Mouse (Mus musculus): Measurements from ENCODE around the gene Ston2.

Gene Ston2

GRCm38 (mm10) chr12:91787959-91788437 is at the start of gene Ston2:
TSS of gene Ston2 (minus strand) at chr12:91788387.
- DNase-seq (ENCODE audit: low spot score) = no peak

GRCm38 (mm10) chr12:91837401-91838065 is 49.3 kb upstream of the Ston2 start:
- peak; percentile 43 for DNase-seq (ENCODE audit: low spot score)

GRCm38 (mm10) chr12:91833939-91834333 is 45.7 kb upstream of the Ston2 start:
- no peak for DNase-seq (ENCODE audit: low spot score)

DNA sequence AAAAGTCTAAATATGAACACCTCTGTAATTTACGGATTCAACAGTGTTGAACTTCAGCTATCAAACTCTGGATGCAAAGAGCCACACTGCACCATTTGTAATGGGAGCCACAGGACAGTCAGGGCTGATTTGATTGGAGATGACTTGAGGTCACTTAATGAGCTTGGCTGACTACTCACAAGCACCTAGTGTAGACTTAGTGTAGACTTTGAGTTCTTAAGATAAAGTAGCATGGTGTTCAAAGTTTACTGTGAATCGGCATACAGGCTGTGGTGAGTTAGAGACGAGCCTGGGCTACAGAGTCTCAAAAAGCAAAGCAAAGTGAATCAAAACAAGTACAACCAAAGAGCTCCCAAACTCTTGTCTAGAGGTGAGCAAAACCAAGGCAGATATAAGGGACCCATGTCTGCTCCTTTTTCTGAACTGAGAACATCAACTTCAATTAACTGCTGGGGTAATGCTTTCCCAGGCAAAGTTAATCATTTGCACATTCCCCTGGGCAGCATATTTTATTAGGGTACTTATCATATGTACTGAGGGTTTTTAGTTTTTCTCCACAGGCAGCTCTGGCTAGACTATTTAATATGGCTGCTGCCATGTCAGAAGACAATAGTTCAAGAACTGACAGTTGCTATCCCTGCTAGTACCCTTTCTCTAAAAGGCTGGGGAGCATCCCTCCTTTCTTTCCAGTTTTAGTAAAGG is 45.2 kb upstream of the Ston2 start:
- no peak for DNase-seq (ENCODE audit: low spot score)

DNA sequence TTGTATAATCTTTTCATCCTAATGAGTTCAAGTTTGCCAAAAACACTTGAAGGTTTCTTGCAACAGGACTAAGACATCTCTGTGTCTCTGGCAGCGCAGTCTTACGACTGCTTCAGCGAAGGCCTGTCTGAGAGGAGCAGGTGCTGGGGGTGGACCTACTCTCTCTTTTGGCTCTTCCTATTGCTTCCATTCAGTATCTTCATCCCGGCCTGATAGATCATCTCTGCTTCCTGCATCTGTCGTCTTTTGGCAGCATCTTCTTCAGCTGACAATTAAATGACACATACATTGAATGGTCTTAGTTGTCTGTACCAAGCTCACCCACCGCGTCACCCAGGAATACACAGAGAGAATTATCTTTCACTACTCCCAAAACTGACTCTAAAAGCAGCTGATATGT is 43.2 kb upstream of the Ston2 start:
- DNase-seq (ENCODE audit: low spot score) = no peak

GRCm38 (mm10) chr12:91820461-91820860 is 32.3 kb upstream of the Ston2 start:
- no peak for DNase-seq (ENCODE audit: low spot score)

DNA sequence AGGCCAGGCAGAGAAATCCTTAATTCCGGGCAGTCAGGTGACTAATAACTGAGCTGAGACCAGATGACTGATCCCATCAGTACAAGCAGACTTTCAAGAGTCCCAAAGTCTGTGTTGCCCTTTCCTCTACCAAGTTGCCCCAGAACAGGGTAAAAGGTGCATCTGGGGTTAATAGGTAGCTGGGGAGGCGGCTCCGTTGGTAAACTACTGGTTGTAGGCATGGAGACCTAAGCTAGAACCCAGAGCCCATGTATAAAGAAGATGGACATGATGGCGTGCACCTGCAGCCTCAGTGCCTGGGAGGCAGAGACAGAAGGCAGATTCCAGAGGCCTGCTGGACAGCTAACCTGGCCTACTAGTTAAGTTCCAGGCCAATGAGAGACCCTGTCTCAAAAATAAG is 30.5 kb upstream of the Ston2 start:
- DNase-seq (ENCODE audit: low spot score) = no peak

GRCm38 (mm10) chr12:91815990-91816389 is 27.8 kb upstream of the Ston2 start:
- peak; percentile 42 for DNase-seq (ENCODE audit: low spot score)

- no peak for DNase-seq (ENCODE audit: low spot score)
These were observed 27.4 kb upstream of the Ston2 start for GRCm38 (mm10) chr12:91815552-91815951.

DNA sequence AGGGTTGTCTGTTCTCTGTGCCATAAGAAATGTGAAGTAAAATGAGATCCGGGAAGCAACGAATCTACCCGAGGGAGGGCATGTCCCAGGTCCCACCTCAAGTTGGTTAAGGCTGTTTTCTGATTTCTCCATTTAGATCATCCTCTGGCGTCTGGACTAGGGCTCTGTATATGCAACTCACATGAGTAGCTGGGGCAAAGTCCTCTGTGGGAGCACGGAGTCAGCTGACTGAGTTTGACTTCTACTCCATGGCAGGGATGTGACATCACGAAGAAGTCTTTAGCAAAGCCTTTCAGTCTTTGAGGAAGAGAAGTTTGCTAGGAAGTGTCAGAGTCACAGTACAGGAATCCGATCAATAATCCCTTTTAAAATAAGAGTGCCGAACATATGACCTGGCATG is 20.7 kb upstream of the Ston2 start:
- DNase-seq (ENCODE audit: low spot score) = no peak

DNA sequence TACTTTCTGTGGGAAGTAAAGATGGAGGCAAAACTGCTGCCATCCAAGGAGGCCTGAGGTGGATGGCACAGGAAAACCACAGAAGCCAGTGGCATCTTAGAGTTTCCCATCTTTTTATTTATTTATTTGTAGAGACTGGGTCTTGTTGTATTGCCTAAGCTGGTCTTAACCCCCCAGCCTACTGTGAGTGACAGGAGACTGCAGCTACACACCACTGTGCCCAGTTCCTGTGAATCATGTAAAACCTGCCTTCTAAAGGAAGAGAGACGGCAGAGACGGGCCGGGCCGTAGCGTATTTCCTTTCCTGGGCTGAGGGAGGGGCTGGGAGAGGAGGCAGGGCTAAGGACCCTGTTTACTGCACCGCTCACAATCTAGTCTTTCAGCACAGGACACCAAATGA is 19.6 kb upstream of the Ston2 start:
- DNase-seq (ENCODE audit: low spot score) = no peak

DNA sequence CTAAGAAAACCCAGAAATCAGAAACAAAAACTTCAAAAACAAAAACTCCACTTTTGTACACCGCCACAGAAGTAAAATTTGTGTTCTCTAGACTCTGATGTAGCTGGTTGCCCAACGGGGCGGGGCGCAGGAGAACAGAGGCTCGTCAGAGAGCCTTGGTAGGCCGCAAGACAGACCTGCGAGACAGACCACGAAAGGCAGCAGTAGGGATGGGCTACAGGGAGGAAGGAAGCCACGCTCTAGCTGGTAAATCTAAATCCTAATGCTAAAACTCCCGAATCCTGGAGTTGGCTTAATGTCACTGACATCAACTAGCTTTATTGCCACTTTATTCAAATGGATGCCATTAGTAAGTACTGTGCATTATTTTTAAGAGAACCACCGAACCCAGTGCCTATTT is 18.9 kb upstream of the Ston2 start:
- DNase-seq (ENCODE audit: low spot score) = no peak

DNA sequence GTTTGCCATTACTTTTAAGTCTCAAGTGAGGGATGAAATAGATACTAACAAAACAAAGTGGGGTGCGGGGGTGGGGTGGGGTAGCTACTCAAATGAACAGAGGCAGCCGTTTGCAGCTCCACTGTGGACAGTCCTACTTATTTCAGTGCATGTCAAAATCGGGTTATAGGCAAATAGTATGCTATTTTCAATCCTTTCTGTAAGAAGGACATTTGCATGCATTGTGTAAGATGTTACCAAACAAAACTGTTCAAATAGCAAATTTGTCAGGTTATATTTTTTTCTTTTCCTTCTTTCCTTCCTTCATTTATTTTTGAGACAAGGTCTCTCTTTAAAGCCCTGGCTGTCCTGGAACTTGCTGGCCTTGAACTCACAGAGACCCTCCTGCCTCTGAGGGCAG is 16.1 kb upstream of the Ston2 start:
- no peak for DNase-seq (ENCODE audit: low spot score)

DNA sequence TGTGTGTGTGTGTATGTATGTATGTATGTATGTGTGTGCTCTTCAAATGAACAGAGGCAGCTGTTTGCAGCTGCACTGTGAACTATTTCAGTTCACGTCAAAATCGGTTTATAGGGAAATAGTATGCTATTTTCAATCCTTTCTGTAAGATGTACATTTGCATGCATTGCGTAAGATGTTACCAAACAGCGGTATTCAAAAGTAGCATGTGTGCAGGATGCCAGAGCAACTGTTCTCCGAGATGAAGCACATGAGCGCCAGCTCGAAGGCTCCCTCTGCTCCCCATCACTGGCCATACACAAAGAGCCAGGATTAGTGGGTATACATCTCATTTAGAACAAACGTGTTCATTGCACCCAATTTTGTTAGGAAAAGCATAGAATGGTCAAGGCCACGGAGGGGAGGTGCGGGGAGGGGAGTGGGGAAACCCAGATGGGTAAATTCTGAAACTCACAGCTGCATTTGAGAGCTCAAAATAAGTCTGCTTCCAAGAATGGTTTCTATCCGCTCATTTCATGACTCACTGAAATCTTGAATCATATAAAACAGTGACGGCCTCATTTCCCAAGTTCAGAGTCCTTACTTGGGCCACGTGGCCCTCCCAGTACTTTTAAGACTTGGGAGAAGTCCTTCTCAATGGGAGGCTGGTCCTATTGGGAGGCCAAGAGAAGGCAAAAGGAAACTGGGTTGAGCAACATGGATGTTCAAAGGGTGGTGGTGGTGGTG is 15.2 kb upstream of the Ston2 start:
- no peak for DNase-seq (ENCODE audit: low spot score)

- no peak for DNase-seq (ENCODE audit: low spot score)
These were observed 14.5 kb upstream of the Ston2 start for GRCm38 (mm10) chr12:91802586-91803206.

DNA sequence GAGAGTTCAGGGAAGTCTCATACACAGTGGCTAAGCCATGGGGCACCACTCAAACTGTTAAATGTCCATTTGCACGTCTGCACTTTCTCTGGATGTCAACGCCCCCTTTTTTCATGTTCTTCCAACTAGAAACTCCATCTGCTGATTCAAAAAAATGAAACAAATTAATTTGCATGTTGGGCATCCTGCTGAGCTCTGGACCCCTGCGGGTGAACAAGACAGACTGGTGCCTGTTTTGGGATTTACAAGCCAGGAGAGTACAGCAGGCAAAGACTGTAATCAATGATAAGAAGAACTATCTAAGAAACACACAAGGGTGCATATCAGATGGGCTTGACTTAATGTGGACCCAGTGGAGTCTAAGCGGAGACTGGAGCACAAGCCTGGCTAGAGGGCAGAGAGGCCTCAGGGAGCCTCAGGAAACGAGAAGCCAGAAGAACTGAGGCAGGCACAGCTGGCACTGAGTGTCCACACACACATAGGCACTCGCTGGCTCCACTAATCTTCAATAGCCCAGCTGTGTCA is 12.7 kb upstream of the Ston2 start:
- DNase-seq (ENCODE audit: low spot score) = peak; percentile 13

DNA sequence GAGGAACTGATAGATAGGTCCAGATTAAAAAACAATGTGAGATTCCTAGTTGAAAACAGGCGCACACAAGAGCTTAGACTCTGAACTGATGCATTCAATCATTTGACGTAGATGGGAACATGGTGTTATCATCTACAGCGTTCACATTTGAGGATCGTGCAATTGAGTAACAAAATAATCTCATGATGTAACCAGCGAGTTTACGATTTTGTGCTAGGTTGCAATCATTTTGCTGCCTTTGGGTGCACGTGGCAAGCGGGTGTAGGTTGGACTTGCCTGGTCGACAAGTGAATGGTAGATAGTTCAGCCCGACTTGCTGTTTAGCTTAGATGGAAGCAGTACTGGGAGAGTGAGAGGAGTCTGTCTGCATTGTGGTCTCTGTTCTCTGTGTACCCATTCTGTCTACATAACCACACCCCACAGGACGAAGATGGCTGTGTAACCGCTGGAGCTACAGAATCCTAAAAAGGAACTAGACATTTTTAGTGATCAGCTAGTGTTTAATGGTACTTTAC is 11.7 kb upstream of the Ston2 start:
- no peak for DNase-seq (ENCODE audit: low spot score)

GRCm38 (mm10) chr12:91799379-91799773 is 11.2 kb upstream of the Ston2 start:
- peak; percentile 18 for DNase-seq (ENCODE audit: low spot score)

- no peak for DNase-seq (ENCODE audit: low spot score)
These were observed 10.7 kb upstream of the Ston2 start for GRCm38 (mm10) chr12:91798720-91799378.

- no peak for DNase-seq (ENCODE audit: low spot score)
These were observed 8.6 kb upstream of the Ston2 start for GRCm38 (mm10) chr12:91796774-91797173.

- no peak for DNase-seq (ENCODE audit: low spot score)
These were observed 5.1 kb upstream of the Ston2 start for GRCm38 (mm10) chr12:91793266-91793665.

GRCm38 (mm10) chr12:91791822-91792221 is 3.6 kb upstream of the Ston2 start:
- DNase-seq (ENCODE audit: low spot score) = no peak
